Mouse (Mus musculus): ENCODE results near the gene H60b.
A peak's percentile ranks its signal among the peaks of the same experiment; 100 is the strongest.
"Not testable (repeated sequence)": the region's sequence is repeated elsewhere in the genome, so short reads cannot be mapped to it uniquely, and the experiment has no call there.

H60b gene

GRCm38 (mm10) chr10:22165328-22166003, 7.1 kb downstream of the H60b start:
- not testable (repeated sequence) for DNase-seq

- DNase-seq, result peak; percentile 44
These were observed 7.6 kb downstream of the H60b start for GRCm38 (mm10) chr10:22166025-22166424.

GRCm38 (mm10) chr10:22167061-22167460, 8.7 kb downstream of the H60b start:
- DNase-seq, result not testable (repeated sequence)

- DNase-seq, result not testable (repeated sequence)
These were observed 10.7 kb downstream of the H60b start for GRCm38 (mm10) chr10:22169116-22169515.

GRCm38 (mm10) chr10:22172431-22173334, 14.3 kb downstream of the H60b start:
- DNase-seq, result not testable (repeated sequence)

GRCm38 (mm10) chr10:22173335-22174189, 15.2 kb downstream of the H60b start:
- not testable (repeated sequence) for DNase-seq

- not testable (repeated sequence) for DNase-seq
These were observed 15.8 kb downstream of the H60b start for GRCm38 (mm10) chr10:22174190-22174487.

- DNase-seq, result not testable (repeated sequence)
These were observed 18.1 kb downstream of the H60b start for GRCm38 (mm10) chr10:22176515-22176914.

GRCm38 (mm10) chr10:22191035-22191434, 32.6 kb downstream of the H60b start:
- not testable (repeated sequence) for DNase-seq

GRCm38 (mm10) chr10:22201352-22201751, 43.0 kb downstream of the H60b start:
- DNase-seq, result not testable (repeated sequence)

- DNase-seq, result not testable (repeated sequence)
These were observed 44.6 kb downstream of the H60b start for GRCm38 (mm10) chr10:22202784-22203583.

- DNase-seq, result not testable (repeated sequence)
These were observed 48.1 kb downstream of the H60b start for GRCm38 (mm10) chr10:22206443-22206842.

- peak; percentile 72 for DNase-seq
These were observed 53.8 kb downstream of the H60b start for GRCm38 (mm10) chr10:22212012-22212696.

GRCm38 (mm10) chr10:22223474-22224349, 65.3 kb downstream of the H60b start:
- DNase-seq, result peak; percentile 13

GRCm38 (mm10) chr10:22265060-22265459, 106.7 kb downstream of the H60b start:
- DNase-seq, result no peak

GRCm38 (mm10) chr10:22270879-22271786, 112.7 kb downstream of the H60b start:
- not testable (repeated sequence) for DNase-seq

- DNase-seq, result peak; percentile 1
These were observed 114.7 kb downstream of the H60b start for GRCm38 (mm10) chr10:22272914-22273683.

- DNase-seq, result no peak
These were observed 115.4 kb downstream of the H60b start for GRCm38 (mm10) chr10:22273684-22274305.
